Mouse (Mus musculus) midbrain, postnatal 0 days (tissue): ENCODE results near the gene Mthfsd. TPM values are rescaled to one million over a fixed set of nuclear protein-coding genes. Genes with fewer than 3 reads are reported as not detected.

Source experiments
- ATAC-seq: fragments of 200-750 bp; cut with Nextera tagmentation; 2 replicates; pipeline ENCODE4 v1.8.0; 2017; ENCODE audit warnings: moderate number of reproducible peaks, mild to moderate bottlenecking, moderate TSS enrichment, moderate library complexity; ENCODE audit not compliant: low FRiP score
- DNase-seq: peaks from one replicate; pipeline ENCODE4 v3.0.0-alpha.2; 2015; ENCODE audit warnings: low spot score
- H3K27ac ChIP-seq: fragments of 300-500 bp; sonication (generic); 2 replicates; pipeline ENCODE4 v1.5.1; 2014; ENCODE audit warnings: low read depth, mild to moderate bottlenecking, low read length, mixed read lengths
- H3K27me3 ChIP-seq: fragments of 300-500 bp; sonication (generic); 2 replicates; pipeline ENCODE4 v1.6.1; 2014; ENCODE audit warnings: low read length, control low read depth, mixed read lengths; ENCODE audit not compliant: insufficient read depth
- H3K36me3 ChIP-seq: fragments of 300-500 bp; sonication (generic); 2 replicates; pipeline ENCODE4 v1.6.1; 2014; ENCODE audit warnings: low read length, control low read depth, mixed read lengths; ENCODE audit not compliant: insufficient read depth
- H3K4me1 ChIP-seq: fragments of 300-500 bp; sonication (generic); 2 replicates; pipeline ENCODE4 v1.6.1; 2014; ENCODE audit warnings: mild to moderate bottlenecking, control low read depth, antibody characterized with exemption, low read length, mixed read lengths; ENCODE audit not compliant: insufficient read depth
- H3K4me2 ChIP-seq: fragments of 300-500 bp; sonication (generic); 2 replicates; pipeline ENCODE4 v1.6.1; 2014; ENCODE audit warnings: low read depth, mild to moderate bottlenecking, low read length, mixed read lengths; ENCODE audit not compliant: poor library complexity, severe bottlenecking
- H3K4me3 ChIP-seq: fragments of 300-500 bp; sonication (generic); 2 replicates; pipeline ENCODE4 v1.5.1; 2014; ENCODE audit warnings: low read depth, mild to moderate bottlenecking, low read length, moderate library complexity
- H3K9ac ChIP-seq: fragments of 300-500 bp; sonication (generic); replicated peaks from 2 replicates; pipeline ENCODE4 v1.6.1; 2014; ENCODE audit warnings: mild to moderate bottlenecking, low read length, moderate library complexity, mixed read lengths; ENCODE audit not compliant: poor library complexity, severe bottlenecking
- H3K9me3 ChIP-seq: fragments of 300-500 bp; sonication (generic); 2 replicates; pipeline ENCODE4 v1.6.1; 2016; ENCODE audit warnings: low read length, control low read depth
- CTCF ChIP-seq: IDR thresholded peaks from 2 replicates; pipeline ENCODE4 v1.5.1; 2016; ENCODE audit warnings: antibody characterized with exemption, mild to moderate bottlenecking
- WGBS: fragments of 180-500 bp; shearing (Covaris S2); extraction: QIAGEN DNeasy Blood & Tissue Kit; methylation state at CpG from one replicate; pipeline ENCODE4 v1.1.7; 2014; 5-methylcytosine and 5-hydroxymethylcytosine counted together
- polyA plus RNA-seq: library from polyadenylated mRNA; unstranded; fragments of >200 nt; fragmentation: Nextera tagmentation; extraction: Ambion mirVana; gene quantifications from 2 replicates; pipeline ENCODE4 v1.2.1, GENCODE M21; 2015
- total RNA-seq: library from RNA; depleted of rRNA; stranded (reverse); fragments of >200 nt; gene quantifications from 2 replicates; pipeline ENCODE4 v1.2.3, GENCODE M21; 2014

The Mthfsd gene
- total and polyA plus RNA-seq, 2 experiments from 2014 or later, result 37.2 to 53.4 TPM

DNA sequence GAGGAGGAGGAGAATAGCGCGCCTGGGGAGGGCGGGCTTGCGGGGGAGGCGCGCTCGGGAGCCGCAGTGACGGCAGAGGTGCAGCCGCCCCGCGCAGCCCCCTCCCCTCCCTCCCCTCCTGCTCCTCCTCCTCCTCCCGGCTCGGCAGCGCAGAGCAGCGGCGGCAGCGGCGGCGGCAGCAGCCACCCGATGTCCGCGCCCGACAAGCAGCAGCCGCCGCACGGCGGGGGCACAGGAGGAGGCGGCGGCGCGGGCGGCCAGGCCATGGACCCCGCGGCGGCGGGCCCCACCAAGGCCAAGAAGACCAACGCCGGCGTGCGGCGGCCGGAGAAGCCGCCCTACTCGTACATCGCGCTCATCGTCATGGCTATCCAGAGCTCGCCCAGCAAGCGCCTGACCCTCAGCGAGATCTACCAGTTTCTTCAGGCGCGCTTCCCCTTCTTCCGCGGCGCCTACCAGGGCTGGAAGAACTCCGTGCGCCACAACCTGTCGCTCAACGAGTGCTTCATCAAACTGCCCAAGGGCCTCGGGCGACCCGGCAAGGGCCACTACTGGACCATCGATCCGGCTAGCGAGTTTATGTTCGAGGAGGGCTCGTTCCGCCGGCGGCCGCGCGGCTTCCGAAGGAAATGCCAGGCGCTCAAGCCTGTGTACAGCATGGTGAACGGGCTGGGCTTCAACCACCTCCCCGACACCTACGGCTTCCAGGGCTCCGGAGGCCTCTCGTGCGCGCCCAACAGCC, 23.8 kb downstream of the Mthfsd start, which contains the start of gene Foxf1:
TSS of gene Foxf1 (plus strand) at position 177 of the 742 bp plus-strand sequence.
- Histone ChIP-seq H3K4me2 (peak within 1 kb of the TSS; percentile 57), H3K27ac (no peak within 1 kb of the TSS), H3K27me3 (peaks cover 86% of the 10 kb centered on the region), H3K4me3 (peak within 1 kb of the TSS; percentile 32), H3K4me1 (no peaks in the 10 kb centered on the region), H3K9ac (no peak within 1 kb of the TSS), H3K9me3 (no peaks in the 10 kb centered on the region), H3K36me3 (no peaks in the 10 kb centered on the region)
- DNase-seq, result no peak
- TF ChIP-seq CTCF, result no peak
- ATAC-seq, result no peak; the same call in 1 of the 2 replicates
- WGBS, result under 1% methylated on average over 52 of the region's 83 CpGs

DNA sequence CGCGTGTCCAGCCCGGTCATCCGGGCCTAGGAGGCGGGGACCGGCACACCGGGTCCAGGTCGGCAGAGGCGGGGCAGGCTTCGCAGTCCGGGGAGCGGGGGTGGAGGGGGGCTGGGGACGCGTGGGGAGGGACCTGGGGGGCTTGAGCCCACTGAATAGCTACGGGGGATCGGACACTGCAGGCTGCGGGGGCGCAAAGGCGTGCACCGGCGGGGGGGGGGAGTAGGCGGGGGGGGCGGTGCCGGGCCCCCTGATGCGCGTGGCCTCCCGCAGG, 24.3 kb downstream of the Mthfsd start:
- Histone ChIP-seq H3K27ac (no peak overlapping the region), H3K4me1 (no peaks in the 10 kb centered on the region), H3K9me3 (no peaks in the 10 kb centered on the region), H3K9ac (no peak overlapping the region), H3K27me3 (peaks cover 84% of the 10 kb centered on the region), H3K4me3 (peak overlapping the region; percentile 32), H3K4me2 (peak overlapping the region; percentile 57), H3K36me3 (no peaks in the 10 kb centered on the region)
- DNase-seq, result no peak
- ATAC-seq, result no peak
- no peak for TF ChIP-seq CTCF
- 1% methylated on average over 19 of the region's 27 CpGs for WGBS

DNA sequence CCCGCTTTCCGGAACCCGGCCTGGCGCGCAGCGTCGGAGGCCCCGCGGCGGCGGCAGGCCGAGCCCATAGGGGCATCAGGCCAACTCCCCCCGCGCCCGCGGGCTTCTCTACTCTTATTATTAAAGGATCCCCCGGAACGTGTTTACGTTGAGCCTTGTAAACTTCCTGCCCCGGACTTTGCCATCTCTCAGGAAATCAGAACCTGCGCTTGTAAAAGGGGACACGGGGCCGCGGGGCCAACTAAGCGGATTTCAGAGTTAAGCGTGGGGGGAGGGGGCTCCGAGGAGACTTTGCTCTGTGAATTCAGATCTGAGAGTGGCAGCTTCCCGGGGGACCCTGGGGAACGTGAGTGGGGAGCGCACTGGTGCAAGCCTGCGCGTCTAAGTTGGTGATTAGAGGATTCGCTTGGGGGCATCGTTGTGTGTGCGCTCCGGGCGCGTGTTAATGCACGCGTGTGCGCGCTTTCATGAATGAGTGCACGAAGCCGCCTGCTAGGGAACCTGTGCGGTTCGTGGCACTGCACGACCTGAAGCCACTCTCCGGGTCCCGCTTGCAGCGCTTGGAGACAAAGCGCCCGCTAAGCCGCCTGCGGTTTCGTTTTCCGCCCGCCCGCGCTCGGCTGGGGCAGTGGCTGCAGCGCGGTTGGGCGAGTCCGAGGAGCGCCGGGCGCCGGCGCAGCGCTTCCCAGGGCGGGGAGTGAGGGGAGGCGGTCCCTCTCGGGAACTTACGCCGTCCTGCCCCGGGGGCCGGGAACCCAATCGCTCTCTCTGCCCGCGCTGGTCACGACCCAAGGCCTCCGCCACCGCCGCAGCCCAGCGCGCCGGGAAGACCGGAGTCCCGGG, 24.9 kb downstream of the Mthfsd start:
- Histone ChIP-seq H3K9ac (no peak overlapping the region), H3K4me1 (no peaks in the 10 kb centered on the region), H3K4me2 (peak overlapping the region; percentile 57), H3K27me3 (peaks cover 83% of the 10 kb centered on the region), H3K4me3 (peak overlapping the region; percentile 32), H3K27ac (no peak overlapping the region), H3K9me3 (no peaks in the 10 kb centered on the region), H3K36me3 (no peaks in the 10 kb centered on the region)
- DNase-seq (no peak), ATAC-seq (no peak)
- no peak for TF ChIP-seq CTCF
- under 1% methylated on average over 75 of the region's 89 CpGs for WGBS

DNA sequence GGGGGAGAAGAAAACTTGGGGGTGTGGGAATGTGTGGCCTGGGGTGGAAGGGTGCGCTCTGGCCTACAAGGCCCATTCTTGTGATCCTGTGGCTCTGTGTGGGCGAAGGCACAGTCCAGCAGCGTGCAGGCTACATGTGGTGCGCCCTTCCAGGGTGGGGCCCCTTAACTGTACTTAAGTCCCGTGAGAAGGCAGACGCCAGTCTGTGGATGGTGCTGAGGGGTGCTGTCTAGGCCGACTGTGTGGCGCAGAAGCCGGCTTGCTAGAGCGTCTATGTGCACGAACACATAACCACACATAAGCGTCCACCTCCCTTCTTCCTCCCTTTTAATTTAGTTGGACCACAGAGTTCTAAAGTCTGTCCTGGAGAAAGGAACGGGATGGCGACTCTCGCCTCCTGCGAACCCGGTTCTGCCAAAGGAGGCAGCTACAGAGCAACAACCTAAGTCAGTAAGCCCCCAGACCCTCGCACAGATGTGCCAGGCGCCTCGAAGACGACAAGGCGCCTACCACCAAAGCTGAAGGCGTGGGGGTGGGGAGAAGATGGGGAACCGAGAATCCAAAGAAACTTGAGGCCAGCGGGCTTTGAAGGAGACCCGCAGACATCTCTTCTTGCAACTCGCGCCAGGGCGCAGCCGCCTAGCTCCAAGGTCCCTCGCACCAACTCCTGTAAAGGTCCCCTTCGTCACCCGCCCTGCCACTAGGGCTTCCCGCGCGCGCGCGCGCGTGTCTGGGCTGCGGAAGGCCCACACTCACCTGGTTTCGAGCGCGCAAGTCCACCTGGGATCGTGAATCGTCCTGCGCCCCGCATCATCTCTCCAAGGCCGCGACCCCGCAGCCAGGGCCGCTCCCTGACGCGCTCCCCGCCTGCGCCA, 25.7 kb downstream of the Mthfsd start:
- no peaks in the 10 kb centered on the region for H3K9me3 ChIP-seq
- no peak for TF ChIP-seq CTCF
- H3K4me2 ChIP-seq, result peak overlapping the region; percentile 57
- H3K9ac ChIP-seq, result no peak overlapping the region
- no peaks in the 10 kb centered on the region for H3K36me3 ChIP-seq
- ATAC-seq (no peak), DNase-seq (no peak)
- no peaks in the 10 kb centered on the region for H3K4me1 ChIP-seq
- 1% methylated on average over 51 of the region's 57 CpGs for WGBS
- H3K27ac ChIP-seq, result no peak overlapping the region
- peaks cover 87% of the 10 kb centered on the region for H3K27me3 ChIP-seq
- peak overlapping the region; percentile 32 for H3K4me3 ChIP-seq

DNA sequence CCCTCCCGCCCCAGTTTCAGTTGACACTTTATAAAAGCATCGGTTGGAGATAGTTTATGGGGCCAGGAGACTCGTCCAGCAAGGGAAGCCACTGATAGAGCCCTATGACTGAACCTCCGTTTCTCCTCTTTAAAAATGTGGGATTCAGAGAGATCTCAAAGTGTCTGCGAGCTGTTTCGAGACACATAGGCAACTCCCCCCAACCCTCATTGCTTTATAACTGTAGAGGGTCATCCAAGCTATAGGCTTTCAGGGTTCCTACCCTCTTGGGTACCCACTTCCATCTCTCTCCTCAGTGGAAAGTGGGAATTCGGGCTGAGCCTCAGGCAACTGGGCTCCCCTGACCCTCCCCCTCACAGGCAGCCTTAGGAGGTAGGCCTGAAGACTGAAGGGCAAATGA, 26.8 kb downstream of the Mthfsd start:
- ATAC-seq (no peak), DNase-seq (no peak)
- Histone ChIP-seq H3K36me3 (no peaks in the 10 kb centered on the region), H3K9me3 (no peaks in the 10 kb centered on the region), H3K4me2 (no peak overlapping the region), H3K4me3 (no peak overlapping the region), H3K4me1 (no peaks in the 10 kb centered on the region), H3K27ac (no peak overlapping the region), H3K27me3 (peaks cover 94% of the 10 kb centered on the region), H3K9ac (no peak overlapping the region)
- WGBS, result 3% methylated on average over 7 of the region's 7 CpGs
- TF ChIP-seq CTCF, result no peak
